Mouse (Mus musculus) erythroblast, embryonic 14.5 days (primary cell): ENCODE results near the gene Sec24d. TPM values are rescaled to one million over a fixed set of nuclear protein-coding genes. Genes with fewer than 3 reads are reported as not detected.

ENCODE experiments used
- H3K27me3 ChIP-seq: 2 replicates; pipeline ENCODE4 v1.6.1; 2012; ENCODE audit warnings: inconsistent platforms; ENCODE audit not compliant: control insufficient read depth
- H3K36me3 ChIP-seq: 2 replicates; pipeline ENCODE4 v1.6.1; 2012; ENCODE audit warnings: mild to moderate bottlenecking, inconsistent platforms; ENCODE audit not compliant: control insufficient read depth
- H3K4me1 ChIP-seq: 2 replicates; pipeline ENCODE4 v1.6.1; 2012; ENCODE audit warnings: inconsistent platforms; ENCODE audit not compliant: control insufficient read depth
- H3K4me3 ChIP-seq: replicated peaks from 2 replicates; pipeline ENCODE3; 2012; ENCODE audit warnings: moderate library complexity, mild to moderate bottlenecking, inconsistent platforms
- H3K9me3 ChIP-seq: 2 replicates; pipeline ENCODE4 v1.6.1; 2012; ENCODE audit warnings: low read length, inconsistent platforms, mixed read lengths; ENCODE audit not compliant: control insufficient read depth
- GATA1 ChIP-seq: IDR thresholded peaks from 2 replicates; pipeline ENCODE4 v1.6.1; 2012; ENCODE audit warnings: low read length, inconsistent platforms, mixed read lengths
- TAL1 ChIP-seq: IDR thresholded peaks from 3 replicates; pipeline ENCODE4 v1.6.1; 2012; ENCODE audit warnings: low read length, inconsistent platforms, mixed read lengths
- polyA plus RNA-seq: library from polyadenylated mRNA; stranded (reverse); fragments of >175 nt; gene quantifications from 2 replicates; pipeline ENCODE4 v1.2.3, GENCODE M21; 2012

The Sec24d gene
- polyA plus RNA-seq, 1 experiment = 0.08 TPM

GRCm38 (mm10) chr3:123313477-123313876 is 46.2 kb downstream of the Sec24d start:
- TF ChIP-seq TAL1 = no peak
- TF ChIP-seq GATA1 = no peak
- Histone ChIP-seq H3K36me3 (no peaks in the 10 kb centered on the region; the same call in 1 of the 2 replicates), H3K9me3 (no peaks in the 10 kb centered on the region), H3K4me1 (no peaks in the 10 kb centered on the region), H3K4me3 (no peak overlapping the region), H3K27me3 (no peaks in the 10 kb centered on the region)

GRCm38 (mm10) chr3:123313920-123314614 is 46.8 kb downstream of the Sec24d start:
- Histone ChIP-seq H3K36me3 (no peaks in the 10 kb centered on the region; the same call in 1 of the 2 replicates), H3K4me3 (no peak overlapping the region), H3K4me1 (no peaks in the 10 kb centered on the region), H3K27me3 (no peaks in the 10 kb centered on the region), H3K9me3 (no peaks in the 10 kb centered on the region)
- TF ChIP-seq GATA1 (no peak), TAL1 (no peak)

- Histone ChIP-seq H3K27me3 (no peaks in the 10 kb centered on the region), H3K4me3 (no peak overlapping the region), H3K4me1 (no peaks in the 10 kb centered on the region), H3K9me3 (no peaks in the 10 kb centered on the region), H3K36me3 (no peaks in the 10 kb centered on the region; the same call in 1 of the 2 replicates)
- TF ChIP-seq TAL1 (no peak), GATA1 (no peak)
These were observed 48.8 kb downstream of the Sec24d start for GRCm38 (mm10) chr3:123316066-123316465.

GRCm38 (mm10) chr3:123317081-123317480 is 49.8 kb downstream of the Sec24d start:
- H3K4me3 ChIP-seq = no peak overlapping the region
- TF ChIP-seq GATA1 = no peak
- no peak for TF ChIP-seq TAL1

DNA sequence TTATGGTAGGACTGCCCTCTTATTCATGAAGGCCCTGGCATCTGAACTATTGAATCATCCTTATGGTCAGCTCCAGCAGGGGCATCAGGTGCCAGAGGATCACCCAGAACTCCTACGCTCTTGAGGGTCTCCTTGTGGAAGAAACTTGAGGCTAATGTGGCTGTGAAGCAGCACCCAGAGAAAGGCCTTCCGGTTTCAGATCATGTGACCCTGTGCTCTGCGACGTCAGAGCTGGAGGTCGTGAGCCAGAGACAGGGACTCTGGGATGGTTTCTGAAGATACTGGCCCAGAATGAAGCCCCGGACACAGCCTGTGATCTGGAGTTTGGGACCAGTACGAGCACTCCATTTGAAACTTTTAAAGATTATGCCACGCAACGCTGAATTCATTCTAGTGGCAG is 53.1 kb downstream of the Sec24d start:
- Histone ChIP-seq H3K9me3 (no peaks in the 10 kb centered on the region), H3K4me3 (no peak overlapping the region), H3K27me3 (no peaks in the 10 kb centered on the region), H3K4me1 (no peaks in the 10 kb centered on the region), H3K36me3 (no peaks in the 10 kb centered on the region; the same call in 1 of the 2 replicates)
- no peak for TF ChIP-seq TAL1
- no peak for TF ChIP-seq GATA1

More at GRCm38 (mm10) chr3:123317081-123317480, 49.8 kb downstream of the Sec24d start:
- no peaks in the 10 kb centered on the region; the same call in 1 of the 2 replicates for H3K36me3 ChIP-seq
- H3K9me3 ChIP-seq = no peaks in the 10 kb centered on the region
- no peaks in the 10 kb centered on the region for H3K27me3 ChIP-seq
- H3K4me1 ChIP-seq = no peaks in the 10 kb centered on the region

- Histone ChIP-seq H3K36me3 (no peaks in the 10 kb centered on the region; the same call in 1 of the 2 replicates), H3K4me3 (no peak overlapping the region), H3K27me3 (no peaks in the 10 kb centered on the region), H3K9me3 (no peaks in the 10 kb centered on the region), H3K4me1 (no peaks in the 10 kb centered on the region)
- TF ChIP-seq TAL1 = no peak
- TF ChIP-seq GATA1 = no peak
These were observed 54.4 kb downstream of the Sec24d start for GRCm38 (mm10) chr3:123321612-123322011.

GRCm38 (mm10) chr3:123322147-123322546 is 54.9 kb downstream of the Sec24d start:
- H3K36me3 ChIP-seq = no peaks in the 10 kb centered on the region; the same call in 1 of the 2 replicates
- H3K9me3 ChIP-seq = no peaks in the 10 kb centered on the region
- no peaks in the 10 kb centered on the region for H3K27me3 ChIP-seq
- TF ChIP-seq TAL1 = no peak
- no peak for TF ChIP-seq GATA1
- no peak overlapping the region for H3K4me3 ChIP-seq
- H3K4me1 ChIP-seq = no peaks in the 10 kb centered on the region

DNA sequence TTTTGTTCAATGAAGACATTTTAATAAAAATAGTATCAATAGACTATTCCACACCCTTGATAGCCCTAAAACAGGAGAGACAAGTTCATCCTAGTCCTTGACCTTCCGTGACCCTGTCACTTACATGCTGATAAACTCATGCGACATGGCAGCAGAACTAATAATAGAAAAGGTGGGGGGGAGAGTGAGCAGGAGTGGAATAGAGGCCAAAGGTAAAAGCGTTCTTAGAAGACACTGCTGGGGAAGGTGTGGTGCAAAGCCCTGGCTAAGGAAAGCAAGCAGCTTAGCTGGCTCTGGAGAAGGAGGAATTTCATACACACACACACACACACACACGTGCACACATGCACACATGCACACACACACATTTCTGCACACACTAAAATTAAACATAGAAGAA is 57.1 kb downstream of the Sec24d start:
- H3K4me3 ChIP-seq = no peak overlapping the region
- H3K4me1 ChIP-seq = no peaks in the 10 kb centered on the region
- H3K36me3 ChIP-seq = peaks cover 2% of the 10 kb centered on the region; the same call in 1 of the 2 replicates
- TF ChIP-seq GATA1 (no peak), TAL1 (no peak)
- H3K27me3 ChIP-seq = no peaks in the 10 kb centered on the region
- no peaks in the 10 kb centered on the region for H3K9me3 ChIP-seq

DNA sequence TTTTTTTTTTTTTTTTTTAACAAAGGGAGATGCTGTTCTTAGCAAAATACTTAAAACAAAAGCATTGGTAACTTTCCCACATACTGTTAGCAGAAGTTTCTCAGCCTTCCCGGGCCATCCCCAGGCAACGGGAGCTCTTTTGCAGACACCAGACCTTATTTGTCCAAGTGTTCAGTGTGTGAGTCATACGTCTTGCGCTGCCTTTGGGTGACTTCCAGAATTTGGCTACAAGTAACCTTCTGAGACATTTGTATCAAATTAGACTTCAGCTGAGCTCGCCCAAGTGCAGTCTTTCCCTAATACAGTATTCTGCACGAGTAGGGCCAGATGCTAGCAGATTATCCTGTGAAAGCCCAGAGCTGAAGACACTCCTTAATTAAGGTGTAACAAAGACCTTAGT is 62.0 kb downstream of the Sec24d start:
- Histone ChIP-seq H3K9me3 (no peaks in the 10 kb centered on the region), H3K36me3 (peaks cover 2% of the 10 kb centered on the region; the same call in 1 of the 2 replicates), H3K27me3 (no peaks in the 10 kb centered on the region), H3K4me1 (no peaks in the 10 kb centered on the region), H3K4me3 (no peak overlapping the region)
- TF ChIP-seq GATA1 = no peak
- TF ChIP-seq TAL1 = no peak
